In the genomic region with DNA sequence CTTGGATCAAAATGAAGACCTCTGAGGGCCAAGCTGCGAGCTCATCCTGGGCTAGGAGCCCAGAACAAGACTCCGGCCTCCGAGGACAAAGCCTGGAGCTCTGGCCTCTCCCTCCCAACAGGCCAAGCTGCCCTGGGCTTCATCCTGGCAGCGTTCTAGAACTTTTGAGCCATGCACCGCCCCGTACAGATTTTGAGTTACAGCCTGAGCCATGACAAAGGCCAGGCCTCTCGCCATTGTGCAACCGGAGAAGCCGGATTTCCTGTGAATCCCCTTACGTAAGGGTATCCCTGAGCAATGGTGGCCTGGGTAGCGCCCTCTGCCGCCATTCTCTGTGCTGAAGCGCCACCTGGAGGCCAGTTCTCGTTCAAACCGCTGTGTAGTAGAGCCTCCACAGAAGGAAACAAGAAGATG, we compare ENCODE assay signal across 8 mouse cellular contexts.
A peak's percentile ranks its signal among the peaks of the same experiment; 100 is the strongest.
DNase-seq lines count a peak whose midpoint lies in the region; ATAC-seq lines count a peak whose summit lies in the region.

No protein-coding gene starts in this region.

- WGBS in intestine, embryonic 14.5 days: 7% methylated on average over 15 of the region's 15 CpGs

- peak overlapping the region; percentile 17; the same call in 1 of the 2 replicates for H3K9ac ChIP-seq in intestine, embryonic 14.5 days (ENCODE audit: low read length)

- peak; percentile 93 for ATAC-seq in intestine, embryonic 14.5 days (replicated peaks; ENCODE audit: low FRiP score, low TSS enrichment, low read depth)

- no peaks in the 10 kb centered on the region for H3K4me1 ChIP-seq in intestine, embryonic 14.5 days (replicated peaks; ENCODE audit: control insufficient read depth, insufficient read depth, low read length)

- peak; percentile 99 for DNase-seq in adipocyte (ENCODE audit: low spot score)
- DNase-seq in embryo, embryonic 10 days (ENCODE audit: low spot score): peak; percentile 97
- DNase-seq in gastrocnemius, postnatal 25 days: peak; percentile 94
- peak; percentile 99 for DNase-seq in intestine, embryonic 14.5 days (ENCODE audit: low spot score)
- peak; percentile 93 to 97 for DNase-seq in left cerebral cortex, postnatal 14 days (ENCODE audit: low spot score in 2 of 2)
- peak; percentile 94 for DNase-seq in mesoderm, embryonic 11.5 days (ENCODE audit: low read depth, low spot score)
- peak; percentile 88 to 89 for DNase-seq in right cerebral cortex, postnatal 36 days (ENCODE audit: low spot score in 2 of 2)
- DNase-seq in yolk sac, embryonic 10.5 days (ENCODE audit: low spot score): peak; percentile 89

- H3K36me3 ChIP-seq in intestine, embryonic 14.5 days (ENCODE audit: control insufficient read depth, insufficient read depth, low read length): no peaks in the 10 kb centered on the region

- no peaks in the 10 kb centered on the region for H3K9me3 ChIP-seq in intestine, embryonic 14.5 days (ENCODE audit: control insufficient read depth, low read length)

- peak overlapping the region; percentile 42 for H3K4me2 ChIP-seq in intestine, embryonic 14.5 days (ENCODE audit: low read length)

- peak overlapping the region; percentile 72; the same call in 1 of the 2 replicates for H3K27ac ChIP-seq in intestine, embryonic 14.5 days (ENCODE audit: low read depth)

- H3K27me3 ChIP-seq in intestine, embryonic 14.5 days (replicated peaks; ENCODE audit: control insufficient read depth, insufficient read depth, low read length): no peaks in the 10 kb centered on the region

- intact Hi-C loops in left cerebral cortex, postnatal 14 days (cut with DNase I): loop anchor here (5.0 to 10.0 kb wide), 3 partner anchors 220 to 420 kb away; partner anchors contain the start of gene Magi3

- no peak overlapping the region for H3K4me3 ChIP-seq in intestine, embryonic 14.5 days (ENCODE audit: low read depth, low read length)
